ENCODE assay signal across 8 mouse cellular contexts in genomic region chr2:167190076-167190399, GRCm38 (mm10). TPM values are rescaled to one million over a fixed set of nuclear protein-coding genes. Genes with fewer than 3 reads are reported as not detected.
DNase-seq lines count a peak whose midpoint lies in the region; ATAC-seq and TF ChIP-seq lines count a peak whose summit lies in the region.

Gene Kcnb1 (minus strand): TSS chr2:167190155.

- peaks cover 89% of the 10 kb centered on the region for H3K27me3 ChIP-seq in megakaryocyte, embryonic 14.5 days (replicated peaks)
- peaks cover 34% of the 10 kb centered on the region for H3K27me3 ChIP-seq in forebrain, embryonic 11.5 days (ENCODE audit: control insufficient read depth, insufficient read depth, low read length)
- peaks cover 66% of the 10 kb centered on the region for H3K27me3 ChIP-seq in heart, embryonic 12.5 days (replicated peaks)
- peaks cover 14% of the 10 kb centered on the region for H3K27me3 ChIP-seq in kidney, embryonic 16.5 days (ENCODE audit: insufficient read depth, low read length)
- peaks cover 4% of the 10 kb centered on the region; the same call in 1 of the 2 replicates for H3K27me3 ChIP-seq in liver, adult 2 months (ENCODE audit: control insufficient read depth, insufficient read depth, low read length)
- H3K27me3 ChIP-seq in stomach, embryonic 14.5 days (ENCODE audit: control insufficient read depth, insufficient read depth, low read length): peaks cover 15% of the 10 kb centered on the region; the same call in 1 of the 2 replicates

- DNase-seq in forebrain, embryonic 11.5 days (ENCODE audit: low spot score): peak; percentile 89
- no peak for DNase-seq in liver, adult 2 months (ENCODE audit: extremely low read depth, low read depth, low spot score)
- DNase-seq in neural tube, embryonic 10.5 days (ENCODE audit: extremely low spot score, low spot score): peak; percentile 75

- H3K4me1 ChIP-seq in megakaryocyte, embryonic 14.5 days: peaks cover 17% of the 10 kb centered on the region
- H3K4me1 ChIP-seq in forebrain, embryonic 11.5 days (replicated peaks; ENCODE audit: control insufficient read depth, insufficient read depth, low read length): peaks cover 15% of the 10 kb centered on the region; the same call in 1 of the 2 replicates
- peaks cover 14% of the 10 kb centered on the region for H3K4me1 ChIP-seq in heart, embryonic 12.5 days (replicated peaks)
- peaks cover 26% of the 10 kb centered on the region for H3K4me1 ChIP-seq in kidney, embryonic 16.5 days (ENCODE audit: insufficient read depth, low read length)
- peaks cover 4% of the 10 kb centered on the region; the same call in 1 of the 2 replicates for H3K4me1 ChIP-seq in liver, adult 2 months (ENCODE audit: control insufficient read depth, insufficient read depth, low read length)
- 0 out of 2 replicates have a peak, but pooled peaks cover 9% of the 10 kb centered on the region for H3K4me1 ChIP-seq in stomach, embryonic 14.5 days (ENCODE audit: control insufficient read depth, insufficient read depth, low read length)

- peak within 1 kb of the TSS; percentile 92 for H3K4me3 ChIP-seq in megakaryocyte, embryonic 14.5 days (replicated peaks)
- peak within 1 kb of the TSS; percentile 56 for H3K4me3 ChIP-seq in forebrain, embryonic 11.5 days (ENCODE audit: low read depth, low read length)
- peak within 1 kb of the TSS; percentile 58 for H3K4me3 ChIP-seq in heart, embryonic 12.5 days
- H3K4me3 ChIP-seq in kidney, embryonic 16.5 days (ENCODE audit: low read length): peak within 1 kb of the TSS; percentile 59
- H3K4me3 ChIP-seq in liver, adult 2 months (ENCODE audit: insufficient read depth, low read depth, low read length): peak within 1 kb of the TSS; percentile 53
- peak within 1 kb of the TSS; percentile 40 for H3K4me3 ChIP-seq in stomach, embryonic 14.5 days (ENCODE audit: low read depth, low read length)

- no peak within 1 kb of the TSS for H3K27ac ChIP-seq in forebrain, embryonic 11.5 days (ENCODE audit: low read depth, low read length)
- H3K27ac ChIP-seq in heart, embryonic 12.5 days (ENCODE audit: poor library complexity, severe bottlenecking): no peak within 1 kb of the TSS
- H3K27ac ChIP-seq in kidney, embryonic 16.5 days (ENCODE audit: low read length): 0 out of 2 replicates have a peak within 1 kb of the TSS, but pooled peaks have one; percentile 24
- no peak within 1 kb of the TSS for H3K27ac ChIP-seq in liver, adult 2 months (replicated peaks; ENCODE audit: insufficient read depth, low read depth, low read length)
- H3K27ac ChIP-seq in stomach, embryonic 14.5 days (ENCODE audit: low read length): no peak within 1 kb of the TSS

- no peak for TF ChIP-seq POLR2A in liver, adult 2 months (IDR thresholded peaks at IDR 0.05; ENCODE audit: extremely low read depth, insufficient read depth, low read length)

- H3K9ac ChIP-seq in forebrain, embryonic 11.5 days (ENCODE audit: low read length): peak within 1 kb of the TSS; percentile 55
- H3K9ac ChIP-seq in heart, embryonic 12.5 days: peak within 1 kb of the TSS; percentile 60
- H3K9ac ChIP-seq in kidney, embryonic 16.5 days (replicated peaks; ENCODE audit: low read length): peak within 1 kb of the TSS; percentile 66
- H3K9ac ChIP-seq in liver, adult 2 months (ENCODE audit: low read depth, low read length): 0 out of 2 replicates have a peak within 1 kb of the TSS, but pooled peaks have one; percentile 9
- H3K9ac ChIP-seq in stomach, embryonic 14.5 days (replicated peaks; ENCODE audit: low read depth, low read length): peak within 1 kb of the TSS; percentile 36; the same call in 1 of the 2 replicates

- under 1% methylated on average over 41 of the region's 41 CpGs for WGBS in forebrain, embryonic 11.5 days
- WGBS in heart, embryonic 12.5 days: under 1% methylated on average over 41 of the region's 41 CpGs
- WGBS in kidney, embryonic 16.5 days: 0% methylated on average over 35 of the region's 41 CpGs
- under 1% methylated on average over 41 of the region's 41 CpGs for WGBS in liver, adult 2 months
- WGBS in stomach, embryonic 14.5 days: under 1% methylated on average over 28 of the region's 41 CpGs

- ATAC-seq in megakaryocyte, adult 5-6 weeks (ENCODE audit: poor library complexity, severe bottlenecking): no peak
- peak; percentile 58 for ATAC-seq in forebrain, embryonic 11.5 days (replicated peaks; ENCODE audit: low FRiP score)
- peak; percentile 22; the same call in 1 of the 2 replicates for ATAC-seq in heart, embryonic 12.5 days (ENCODE audit: insufficient number of reproducible peaks, low FRiP score)
- ATAC-seq in kidney, embryonic 16.5 days (ENCODE audit: low FRiP score, low TSS enrichment): peak; percentile 16
- ATAC-seq in stomach, embryonic 14.5 days (ENCODE audit: insufficient number of reproducible peaks, insufficient read depth, low FRiP score, low read depth): peak; percentile 19; the same call in 1 of the 2 replicates

- peak; percentile 63 for TF ChIP-seq CTCF in liver, adult 2 months (IDR thresholded peaks at IDR 0.05; ENCODE audit: low read depth, low read length)

- peaks cover 8% of the 10 kb centered on the region for H3K9me3 ChIP-seq in megakaryocyte, embryonic 14.5 days
- no peaks in the 10 kb centered on the region for H3K9me3 ChIP-seq in forebrain, embryonic 11.5 days (ENCODE audit: control insufficient read depth, low read length)
- H3K9me3 ChIP-seq in heart, embryonic 12.5 days (replicated peaks): no peaks in the 10 kb centered on the region
- H3K9me3 ChIP-seq in kidney, embryonic 16.5 days (ENCODE audit: low read length): no peaks in the 10 kb centered on the region
- H3K9me3 ChIP-seq in stomach, embryonic 14.5 days (ENCODE audit: control insufficient read depth, low read depth, low read length): no peaks in the 10 kb centered on the region

- H3K79me2 ChIP-seq in liver, adult 2 months (ENCODE audit: control insufficient read depth, insufficient read depth, low read length): no peaks in the 10 kb centered on the region

- H3K36me3 ChIP-seq in megakaryocyte, embryonic 14.5 days (replicated peaks; ENCODE audit: low read length): no peaks in the 10 kb centered on the region
- no peaks in the 10 kb centered on the region for H3K36me3 ChIP-seq in forebrain, embryonic 11.5 days (ENCODE audit: control insufficient read depth, insufficient read depth, low read length)
- no peaks in the 10 kb centered on the region for H3K36me3 ChIP-seq in heart, embryonic 12.5 days
- no peaks in the 10 kb centered on the region for H3K36me3 ChIP-seq in kidney, embryonic 16.5 days (ENCODE audit: insufficient read depth, low read length)
- no peaks in the 10 kb centered on the region for H3K36me3 ChIP-seq in liver, adult 2 months (ENCODE audit: control insufficient read depth, insufficient read depth, low read length)
- no peaks in the 10 kb centered on the region for H3K36me3 ChIP-seq in stomach, embryonic 14.5 days (ENCODE audit: control insufficient read depth, insufficient read depth, low read length)

- H3K4me2 ChIP-seq in forebrain, embryonic 11.5 days (ENCODE audit: low read depth, low read length, severe bottlenecking): peak within 1 kb of the TSS; percentile 71
- peak within 1 kb of the TSS; percentile 90 for H3K4me2 ChIP-seq in heart, embryonic 12.5 days
- peak within 1 kb of the TSS; percentile 94 for H3K4me2 ChIP-seq in kidney, embryonic 16.5 days (replicated peaks; ENCODE audit: low read depth, low read length)
- peak within 1 kb of the TSS; percentile 84 for H3K4me2 ChIP-seq in stomach, embryonic 14.5 days (replicated peaks; ENCODE audit: low read depth, low read length)

RNA-seq across cellular contexts. Expression of gene Kcnb1, which starts in this region (rescaled TPM):
- polyA plus RNA-seq in megakaryocyte, embryonic 14.5 days (2012; ENCODE audit: insufficient read depth, low replicate concordance): 0.02 TPM in 1 of 2 replicates, not detected in the other
- 0.07 and 1.6 TPM in 2 replicates for total RNA-seq in megakaryocyte, adult 5-6 weeks (2015)
- total RNA-seq in megakaryocyte, adult 5-6 weeks (2017): 0.07 and 0.49 TPM in 2 replicates
- 0.73 and 0.85 TPM in 2 replicates for polyA plus RNA-seq in forebrain, embryonic 11.5 days (2014; fragmentation: Nextera tagmentation; extraction: Ambion mirVana)
- polyA plus RNA-seq in heart, embryonic 12.5 days (2016; fragmentation: Nextera tagmentation; extraction: Ambion mirVana): 0.24 and 0.30 TPM in 2 replicates
- 1.1 and 1.2 TPM in 2 replicates for polyA plus RNA-seq in kidney, embryonic 16.5 days (2015; fragmentation: Nextera tagmentation; extraction: Ambion mirVana)
- total RNA-seq in liver, adult 2 months (2014; rRNA removed): 0.81 and 0.83 TPM in 2 replicates
- 0.32 and 0.60 TPM in 2 replicates for polyA plus RNA-seq in liver, adult 2 months (2012; rRNA removed)
- 2.1 and 2.5 TPM in 2 replicates for polyA plus RNA-seq in stomach, embryonic 14.5 days (2014; fragmentation: Nextera tagmentation; extraction: Ambion mirVana)

Comparison
In these comparisons a context has a peak if more than half of its experiments do, and no peak if none do; other contexts are left out.
1. Peak in DNase-seq, ATAC-seq, H3K4me3 ChIP-seq, H3K9ac ChIP-seq and H3K4me2 ChIP-seq in forebrain, embryonic 11.5 days; RNA of the gene not detected or under 1 TPM.
2. Peak in ATAC-seq, H3K4me3 ChIP-seq, H3K9ac ChIP-seq and H3K4me2 ChIP-seq in heart, embryonic 12.5 days; RNA of the gene not detected or under 1 TPM.
3. H3K4me3 ChIP-seq: peak in every context shown above with its lines; median percentile 92 in megakaryocyte, embryonic 14.5 days; 59 in kidney, embryonic 16.5 days; 58 in heart, embryonic 12.5 days; 56 in forebrain, embryonic 11.5 days; 53 in liver, adult 2 months; 40 in stomach, embryonic 14.5 days.
4. H3K9ac ChIP-seq: peak in every context shown above with its lines; median percentile 66 in kidney, embryonic 16.5 days; 60 in heart, embryonic 12.5 days; 55 in forebrain, embryonic 11.5 days; 36 in stomach, embryonic 14.5 days; 9 in liver, adult 2 months.